Mouse (Mus musculus) left cerebral cortex, postnatal 25 days (tissue): ENCODE measurements around the gene Fcer1a. TPM values are rescaled to one million over a fixed set of nuclear protein-coding genes. Genes with fewer than 3 reads are reported as not detected.
"Not testable (repeated sequence)": the region's sequence is repeated elsewhere in the genome, so short reads cannot be mapped to it uniquely, and the experiment has no call there.

Experiments used
- DNase-seq, 2 experiments: peaks; one replicate each; pipeline ENCODE4 v3.0.0; 2022; ENCODE audit warnings: low spot score in 2 of 2, mixed read lengths in 1 of 2
- intact Hi-C: fragments of 180-260 bp; cut with DNase I; formaldehyde crosslinking; loops from one replicate; pipeline ENCODE4 v1.15.1; 2025
- total RNA-seq, 2 experiments: library from RNA; stranded (reverse); gene quantifications; 2 replicates each; pipeline ENCODE4 v1.2.3; 2021

Gene Fcer1a
- not detected for total RNA-seq

DNA sequence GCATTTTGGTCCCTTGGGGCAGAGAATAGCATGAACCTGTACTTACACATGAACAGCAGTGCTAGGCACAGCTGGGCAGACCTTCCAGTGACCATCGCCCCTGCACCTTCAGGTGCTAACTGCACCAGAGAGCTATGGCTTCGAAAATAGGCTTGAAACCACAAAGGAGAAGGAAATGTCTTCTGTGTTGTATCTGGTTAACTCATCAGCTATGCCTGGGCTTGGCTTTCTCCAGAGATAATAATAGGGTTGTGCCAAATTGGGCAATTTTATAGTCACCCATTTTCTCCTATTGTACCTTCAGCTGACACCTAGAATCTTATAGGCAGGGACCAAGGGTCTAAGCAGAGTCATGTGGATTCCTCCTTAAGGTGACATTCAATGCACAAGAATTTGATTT lies at the start of gene Fcer1a:
Gene Fcer1a, minus strand, starts transcription at position 134 of the 400 bp plus-strand sequence.
- intact Hi-C loops = no loop called here
- DNase-seq = no peak

DNA sequence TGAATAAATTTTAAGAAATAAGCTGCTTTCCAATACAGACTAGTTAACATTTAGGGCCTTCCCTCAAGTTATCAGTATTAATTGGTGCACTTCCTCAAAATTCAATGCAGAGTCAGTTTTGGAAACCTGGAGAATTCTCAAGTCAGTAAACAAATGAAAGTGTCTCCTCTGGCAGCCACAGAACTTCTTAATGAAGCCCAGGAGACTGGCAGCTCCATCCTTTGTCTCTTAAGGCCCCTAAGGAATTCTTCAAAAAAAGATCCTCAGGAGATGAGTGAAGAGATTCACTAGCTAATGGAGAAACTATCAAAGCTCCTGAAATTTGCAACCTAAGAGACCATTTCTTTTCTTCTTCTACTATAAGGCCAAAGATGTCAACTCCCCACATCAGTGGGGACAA lies 38.7 kb upstream of the Fcer1a start, which contains the start of gene Olfr418:
Gene Olfr418, plus strand, starts transcription at position 301 of the 400 bp plus-strand sequence.
- no peak for DNase-seq
- intact Hi-C loops = no loop called here

- DNase-seq = no peak
- intact Hi-C loops = no loop called here
Observed at GRCm38 (mm10) chr1:173249888-173250287, 22.9 kb upstream of the Fcer1a start.

- DNase-seq = not testable (repeated sequence)
Observed at GRCm38 (mm10) chr1:173237004-173237403, 10.0 kb upstream of the Fcer1a start.

DNA sequence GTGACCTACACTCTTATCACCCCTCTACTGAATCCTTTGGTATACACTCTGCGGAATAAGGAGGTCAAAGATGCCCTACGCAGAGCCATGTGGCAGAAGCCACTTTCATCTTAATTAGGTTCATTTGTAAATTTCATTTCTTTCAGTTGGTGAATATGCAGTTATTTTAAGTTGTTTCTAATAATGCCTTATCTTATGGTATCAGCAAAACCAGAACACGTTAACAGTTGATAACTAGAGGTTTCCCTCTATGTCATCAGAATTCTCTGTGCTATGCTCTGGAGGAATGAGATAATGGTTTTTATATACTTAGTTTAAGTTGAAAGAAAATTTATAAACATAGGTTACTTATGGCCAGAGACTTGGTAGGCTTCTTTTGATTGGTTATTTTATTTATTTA lies 10.5 kb downstream of the Fcer1a start:
- no peak for DNase-seq
- intact Hi-C loops = no loop called here

More at GRCm38 (mm10) chr1:173237004-173237403, 10.0 kb upstream of the Fcer1a start:
- intact Hi-C loops = not testable (repeated sequence)

DNA sequence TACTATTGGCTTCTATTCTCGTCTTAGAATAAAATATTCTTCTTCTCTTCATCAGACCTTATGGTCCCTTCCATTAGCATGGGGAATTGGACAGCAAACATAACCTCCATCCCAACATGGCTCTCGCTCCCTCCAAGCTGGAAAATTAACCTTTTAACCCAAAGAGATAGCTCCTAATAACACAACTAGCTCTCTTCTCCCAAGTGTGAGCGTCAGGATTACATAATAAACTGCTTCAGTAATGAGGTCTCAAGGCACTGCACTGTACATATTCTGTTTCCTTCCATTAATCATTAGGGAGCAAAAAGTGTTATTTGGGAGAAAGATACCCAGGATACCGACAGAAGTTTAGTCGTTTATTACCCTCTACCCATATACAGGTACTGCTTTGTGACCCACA lies 14.9 kb downstream of the Fcer1a start, which contains the start of gene Olfr1404:
Gene Olfr1404, plus strand, starts transcription at position 301 of the 400 bp plus-strand sequence.
- intact Hi-C loops = no loop called here

GRCm38 (mm10) chr1:173197508-173197907 lies 29.5 kb downstream of the Fcer1a start, which contains the start of gene Olfr218:
Gene Olfr218 (plus strand): TSS chr1:173197808.
- no peak for DNase-seq
- intact Hi-C loops = no loop called here

More for the DNA sequence above, 14.9 kb downstream of the Fcer1a start, which contains the start of gene Olfr1404:
- no peak for DNase-seq

DNA sequence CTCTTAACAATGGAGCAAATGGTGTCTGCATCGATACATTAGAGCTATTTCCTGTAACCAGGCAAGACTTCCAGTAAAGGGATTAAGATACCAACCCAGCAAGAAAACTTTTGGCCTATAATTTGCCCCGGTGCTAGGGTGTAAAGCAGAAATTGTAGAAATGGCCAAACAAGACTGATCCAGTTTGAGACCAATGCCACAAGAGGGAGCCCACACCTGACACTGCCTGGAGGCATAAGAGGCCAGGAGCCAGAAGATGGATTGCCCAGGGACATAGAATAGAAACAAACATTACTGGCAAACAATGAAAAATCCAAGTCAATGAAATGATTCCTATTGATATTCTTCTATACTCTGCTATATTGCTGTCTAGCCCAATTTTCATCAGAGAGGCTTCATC lies 30.7 kb downstream of the Fcer1a start:
- intact Hi-C loops = no loop called here
- DNase-seq = no peak

GRCm38 (mm10) chr1:173192059-173192458 lies 35.0 kb downstream of the Fcer1a start:
- intact Hi-C loops = no loop called here
- DNase-seq = no peak

DNA sequence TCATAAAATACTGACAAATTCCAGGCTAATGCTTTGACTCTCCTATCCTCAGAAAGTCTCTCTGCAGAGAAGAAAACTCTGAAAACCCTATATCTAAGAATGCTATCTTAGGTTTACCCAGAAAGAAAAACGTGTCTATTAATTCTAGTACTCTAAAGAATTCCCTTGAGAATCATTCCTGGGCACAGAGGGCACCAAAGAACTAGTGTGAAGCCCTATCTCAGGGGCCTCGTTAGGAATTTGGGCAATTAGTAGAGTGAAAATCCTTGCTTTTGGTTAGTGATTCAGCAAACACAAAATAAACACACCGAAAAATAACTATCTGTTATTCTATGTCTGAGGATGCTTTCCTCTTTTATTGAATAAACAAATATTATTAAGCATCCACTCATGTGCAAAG lies 36.5 kb downstream of the Fcer1a start, which contains the start of gene Olfr1406:
Gene Olfr1406, minus strand, starts transcription at position 101 of the 400 bp plus-strand sequence.
- intact Hi-C loops = no loop called here

GRCm38 (mm10) chr1:173174154-173174842 lies 52.7 kb downstream of the Fcer1a start:
- no peak for DNase-seq
- intact Hi-C loops = no loop called here

More for the DNA sequence above, 36.5 kb downstream of the Fcer1a start, which contains the start of gene Olfr1406:
- DNase-seq = no peak

Other genes starting within 250 kb of the Fcer1a start
- gene Olfr1408, start 89.8 kb downstream of the Fcer1a start, total RNA-seq = not detected
- gene Olfr1406, start 36.6 kb downstream of the Fcer1a start, total RNA-seq = not detected
- not detected for gene Olfr218, start 29.4 kb downstream of the Fcer1a start, total RNA-seq
- gene Olfr1404, start 14.8 kb downstream of the Fcer1a start, total RNA-seq = not detected
- gene Olfr418, start 38.8 kb upstream of the Fcer1a start, total RNA-seq = not detected
- not detected for gene Mptx2, start 50.6 kb upstream of the Fcer1a start, total RNA-seq
- gene Ackr1, start 106.5 kb upstream of the Fcer1a start, total RNA-seq = 100 to 1,000 TPM in 1 of 2 experiments, 10 to 100 TPM in 1; 89.1 to 100 TPM
- 1 to 10 TPM; 1.6 to 2.5 TPM for gene Aim2, start 123.7 kb upstream of the Fcer1a start, total RNA-seq
- gene Cadm3, start 140.5 kb upstream of the Fcer1a start, total RNA-seq = 100 to 1,000 TPM; 428 to 459 TPM